ENCODE assay signal across 1 mouse cellular context in the genomic region with DNA sequence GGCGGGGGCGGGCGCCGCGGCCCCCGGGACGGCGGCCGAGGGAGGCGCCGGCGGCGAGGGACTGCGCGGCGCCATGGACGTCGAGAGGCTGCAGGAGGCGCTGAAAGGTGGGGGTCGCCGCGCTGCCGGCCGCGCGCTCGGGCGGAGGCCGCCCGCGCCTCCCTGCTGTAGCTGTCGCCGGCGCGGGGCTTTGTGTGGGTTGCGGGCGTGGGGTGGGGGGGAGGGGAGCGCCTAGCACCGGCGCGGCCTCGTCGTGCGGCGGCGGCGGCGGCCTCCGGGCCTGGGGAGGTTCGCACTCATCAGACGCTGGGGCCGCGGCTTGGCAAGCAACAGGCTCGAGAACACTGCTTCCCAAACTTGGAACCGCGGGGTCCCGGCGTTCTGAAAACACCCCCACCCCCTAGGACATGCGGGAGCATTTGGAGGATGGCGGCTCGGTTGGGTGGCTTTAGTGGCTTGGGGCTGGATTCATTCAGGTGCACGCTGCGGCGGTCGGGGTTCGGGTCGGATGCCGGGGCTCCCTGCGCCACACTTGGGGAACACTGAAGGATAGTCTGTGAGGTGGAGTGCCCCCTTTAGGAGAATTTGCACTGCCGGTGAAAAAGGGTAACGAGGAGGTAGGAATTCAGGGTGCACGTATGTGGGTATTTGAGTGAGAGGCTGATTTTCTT.
TF ChIP-seq lines count a peak whose summit lies in the region.

No protein-coding gene starts in this region.

TF ChIP-seq in CH12.LX, 34 proteins besides CTCF, POLR2A, EP300 and RAD21 (continued from another document):
- TF ChIP-seq NELFE (IDR thresholded peaks at IDR 0.05; ENCODE audit: low read depth, low read length) = 0 out of 2 replicates have a peak, but pooled peaks have one; percentile 18
- no peak for TF ChIP-seq POLR2AphosphoS2 (IDR thresholded peaks at IDR 0.05; ENCODE audit: low read depth, low read length)
- no peak for TF ChIP-seq TBP (conservative IDR thresholded peaks at IDR 0.05; ENCODE audit: low read depth, low read length)
- no peak for TF ChIP-seq ZNF384 (IDR thresholded peaks at IDR 0.05; ENCODE audit: low read depth, low read length)
- no peak for TF ChIP-seq JUN (IDR thresholded peaks at IDR 0.05; ENCODE audit: insufficient read depth, low read depth, low read length)
- TF ChIP-seq JUND (conservative IDR thresholded peaks at IDR 0.05; ENCODE audit: low read depth, low read length) = no peak
- TF ChIP-seq UBTF (IDR thresholded peaks at IDR 0.05; ENCODE audit: low read depth, low read length) = no peak
- TF ChIP-seq CHD1 (IDR thresholded peaks at IDR 0.05; ENCODE audit: low read depth, low read length) = no peak
- TF ChIP-seq ETS1 (conservative IDR thresholded peaks at IDR 0.05; ENCODE audit: low read depth, low read length) = no peak
- TF ChIP-seq HCFC1 (IDR thresholded peaks at IDR 0.05; ENCODE audit: low read depth, low read length) = peak; percentile 18; the same call in 1 of the 2 replicates
- no peak for TF ChIP-seq ELF1 (IDR thresholded peaks at IDR 0.05; ENCODE audit: low read depth, low read length)
- peak; percentile 5; the same call in 1 of the 2 replicates for TF ChIP-seq TCF12 (IDR thresholded peaks at IDR 0.05; ENCODE audit: low read depth, low read length)
- peak; percentile 68 for TF ChIP-seq SIN3A (IDR thresholded peaks at IDR 0.05; ENCODE audit: low read length)
- TF ChIP-seq USF2 (conservative IDR thresholded peaks at IDR 0.05; ENCODE audit: low read depth, low read length) = no peak
- no peak for TF ChIP-seq CHD2 (IDR thresholded peaks at IDR 0.05; ENCODE audit: low read length)
- peak; percentile 61 for TF ChIP-seq MXI1 (IDR thresholded peaks at IDR 0.05; ENCODE audit: low read depth, low read length)
- TF ChIP-seq GABPA (IDR thresholded peaks at IDR 0.05; ENCODE audit: insufficient replicate concordance, low read depth, low read length) = no peak
- TF ChIP-seq ZC3H11A (IDR thresholded peaks at IDR 0.05; ENCODE audit: low read depth, low read length) = no peak
- no peak for TF ChIP-seq MAZ (IDR thresholded peaks at IDR 0.05; ENCODE audit: low read depth, low read length)
- TF ChIP-seq ZKSCAN1 (IDR thresholded peaks at IDR 0.05; ENCODE audit: borderline replicate concordance, low read depth, low read length) = no peak
- no peak for TF ChIP-seq MAX (IDR thresholded peaks at IDR 0.05; ENCODE audit: low read length)
- TF ChIP-seq ZMIZ1 (IDR thresholded peaks at IDR 0.05; ENCODE audit: low read depth, low read length) = no peak
- no peak for TF ChIP-seq MAFK (IDR thresholded peaks at IDR 0.05; ENCODE audit: insufficient replicate concordance, low read length)
- no peak for TF ChIP-seq E2F4 (IDR thresholded peaks at IDR 0.05; ENCODE audit: insufficient replicate concordance, low read depth, low read length)
- 0 out of 2 replicates have a peak, but pooled peaks have one; percentile 15 for TF ChIP-seq KAT2A (IDR thresholded peaks at IDR 0.05; ENCODE audit: insufficient replicate concordance, low read length)
- no peak for TF ChIP-seq IRF4 (IDR thresholded peaks at IDR 0.05; ENCODE audit: low read depth, low read length)
